Mouse (Mus musculus): ENCODE results near the gene Gm4881.

Gm4881 gene

GRCm38 (mm10) chr7:24969805-24970204, 25.5 kb upstream of the Gm4881 start:
- CTCF ChIA-PET, result interaction anchor here in 3 of 4 experiments (0.6 to 1.8 kb wide), 4 partner anchors 117 to 307 kb away, joined by 4 to 6 read pairs (median 4); no protein-coding TSS in a partner anchor
- POLR2A ChIA-PET, result interaction anchor here in 1 of 4 experiments (1.1 to 1.4 kb wide), 2 partner anchors 80 to 117 kb away, joined by 3 read pairs; no protein-coding TSS in a partner anchor

- CTCF ChIA-PET, result interaction anchor here (0.6 to 1.8 kb wide), 12 partner anchors 11 to 533 kb away, joined by 3 to 10 read pairs (median 4); partner anchors contain the start of gene Arhgef1 (in 1 of the 4)
- POLR2A ChIA-PET, result interaction anchor here in 3 of 4 experiments (0.6 to 1.4 kb wide), 6 partner anchors 78 to 436 kb away, joined by 3 to 5 read pairs (median 3); no protein-coding TSS in a partner anchor
These were observed 24.2 kb upstream of the Gm4881 start for GRCm38 (mm10) chr7:24968463-24968862.

GRCm38 (mm10) chr7:24967966-24968365, 23.7 kb upstream of the Gm4881 start:
- POLR2A ChIA-PET, result interaction anchor here in 3 of 4 experiments (0.6 to 1.0 kb wide), 5 partner anchors 77 to 435 kb away, joined by 3 to 5 read pairs (median 3); no protein-coding TSS in a partner anchor

GRCm38 (mm10) chr7:24964897-24965535, 20.7 kb upstream of the Gm4881 start:
- ChIA-PET CTCF (interaction anchor here (0.5 to 3.3 kb wide), 106 partner anchors 9 to 1541 kb away, joined by 3 to 30 read pairs (median 5); partner anchors contain the start of genes Cic (in 1 of the 4), Dmrtc2 (in 1 of the 4), Lypd3 (in 1 of the 4) and Lypd4 (in 1 of the 4)), POLR2A (interaction anchor here (0.5 to 2.3 kb wide), 28 partner anchors 10 to 815 kb away, joined by 3 to 19 read pairs (median 4); partner anchors contain the start of genes Rps19 (in 2 of the 4), Arhgef1 (in 1 of the 4), Dmrtc2 (in 1 of the 4) and Lypd4 (in 1 of the 4))

More at GRCm38 (mm10) chr7:24967966-24968365, 23.7 kb upstream of the Gm4881 start:
- CTCF ChIA-PET, result interaction anchor here (0.6 to 1.7 kb wide), 8 partner anchors 10 to 150 kb away, joined by 3 to 10 read pairs (median 3); no protein-coding TSS in a partner anchor

- ChIA-PET CTCF (interaction anchor here in 3 of 4 experiments (0.6 to 3.3 kb wide), 15 partner anchors 9 to 463 kb away, joined by 3 to 30 read pairs (median 5); no protein-coding TSS in a partner anchor), POLR2A (interaction anchor here in 2 of 4 experiments (1.3 to 2.1 kb wide), 4 partner anchors 78 to 124 kb away, joined by 3 to 8 read pairs (median 7); partner anchors contain the start of gene Rps19 (in 2 of the 2))
These were observed 20.0 kb upstream of the Gm4881 start for GRCm38 (mm10) chr7:24964288-24964687.

GRCm38 (mm10) chr7:24955226-24955625, 10.9 kb upstream of the Gm4881 start:
- POLR2A ChIA-PET, result interaction anchor here (0.5 to 2.1 kb wide), 10 partner anchors 18 to 150 kb away, joined by 3 to 14 read pairs (median 4); partner anchors contain the start of gene Rabac1 (in 1 of the 4)
- CTCF ChIA-PET, result interaction anchor here in 3 of 4 experiments (0.8 to 2.5 kb wide), 7 partner anchors 10 to 138 kb away, joined by 4 to 15 read pairs (median 4); partner anchors contain the start of genes Rabac1 (in 1 of the 3) and Rps19 (in 1 of the 3)

GRCm38 (mm10) chr7:24954450-24954849, 10.2 kb upstream of the Gm4881 start:
- ChIA-PET CTCF (interaction anchor here in 3 of 4 experiments (0.6 to 2.5 kb wide), 12 partner anchors 11 to 592 kb away, joined by 3 to 15 read pairs (median 4); partner anchors contain the start of genes Rabac1 (in 1 of the 3) and Rps19 (in 1 of the 3)), POLR2A (interaction anchor here in 3 of 4 experiments (0.5 to 2.1 kb wide), 12 partner anchors 18 to 316 kb away, joined by 3 to 14 read pairs (median 4); partner anchors contain the start of gene Rabac1 (in 2 of the 3))

- CTCF ChIA-PET, result interaction anchor here in 3 of 4 experiments (0.6 to 2.5 kb wide), 6 partner anchors 11 to 592 kb away, joined by 3 to 15 read pairs (median 4); no protein-coding TSS in a partner anchor
- POLR2A ChIA-PET, result interaction anchor here in 3 of 4 experiments (0.6 to 2.1 kb wide), 9 partner anchors 18 to 74 kb away, joined by 3 to 14 read pairs (median 4); partner anchors contain the start of genes Rabac1 (in 2 of the 3) and Rps19 (in 1 of the 3)
These were observed 9.7 kb upstream of the Gm4881 start for GRCm38 (mm10) chr7:24953966-24954365.

GRCm38 (mm10) chr7:24949958-24950623, 5.8 kb upstream of the Gm4881 start:
- CTCF ChIA-PET, result interaction anchor here (0.5 to 2.9 kb wide), 57 partner anchors 8 to 1565 kb away, joined by 3 to 21 read pairs (median 4); partner anchors contain the start of genes Rabac1 (in 2 of the 4), Rps19 (in 2 of the 4), Dmrtc2 (in 1 of the 4) and Lypd4 (in 1 of the 4)
- POLR2A ChIA-PET, result interaction anchor here (0.6 to 5.4 kb wide), 27 partner anchors 8 to 110 kb away, joined by 3 to 70 read pairs (median 5); partner anchors contain the start of genes Rps19 (in 2 of the 4), Arhgef1 (in 1 of the 4) and Rabac1 (in 1 of the 4)

GRCm38 (mm10) chr7:24948774-24949173, 4.5 kb upstream of the Gm4881 start:
- CTCF ChIA-PET, result interaction anchor here in 3 of 4 experiments (0.6 to 2.8 kb wide), 7 partner anchors 16 to 442 kb away, joined by 3 to 21 read pairs (median 12); partner anchors contain the start of genes Rabac1 (in 1 of the 3) and Zfp428 (in 1 of the 3)
- POLR2A ChIA-PET, result interaction anchor here in 3 of 4 experiments (1.2 to 5.4 kb wide), 13 partner anchors 8 to 128 kb away, joined by 3 to 70 read pairs (median 8); partner anchors contain the start of genes Rabac1 (in 1 of the 3) and Rps19 (in 1 of the 3)

GRCm38 (mm10) chr7:24947316-24948048, 3.2 kb upstream of the Gm4881 start:
- ChIA-PET CTCF (interaction anchor here (0.5 to 1.8 kb wide), 14 partner anchors 11 to 563 kb away, joined by 3 to 6 read pairs (median 4); partner anchors contain the start of gene Rabac1 (in 1 of the 4)), POLR2A (interaction anchor here (0.5 to 5.4 kb wide), 24 partner anchors 16 to 1661 kb away, joined by 3 to 70 read pairs (median 4); partner anchors contain the start of genes Rps19 (in 2 of the 4), Dmrtc2 (in 1 of the 4) and Lypd4 (in 1 of the 4))

- ChIA-PET CTCF (interaction anchor here in 3 of 4 experiments (0.6 to 0.8 kb wide), 4 partner anchors 22 to 281 kb away, joined by 3 to 12 read pairs (median 4); no protein-coding TSS in a partner anchor), POLR2A (interaction anchor here in 2 of 4 experiments (0.7 to 3.8 kb wide), 8 partner anchors 36 to 74 kb away, joined by 3 to 14 read pairs (median 4); partner anchors contain the start of genes Dmrtc2 (in 1 of the 2), Lypd4 (in 1 of the 2) and Rps19 (in 1 of the 2))
These were observed 653 bp downstream of the Gm4881 start for GRCm38 (mm10) chr7:24943641-24944040.

- CTCF ChIA-PET, result interaction anchor here in 1 of 4 experiments (0.6 kb wide), 1 partner anchor 19 kb away, joined by 3 read pairs; no protein-coding TSS in a partner anchor
- POLR2A ChIA-PET, result interaction anchor here in 1 of 4 experiments (0.7 to 1.8 kb wide), 2 partner anchors 17 to 21 kb away, joined by 3 to 5 read pairs; no protein-coding TSS in a partner anchor
These were observed 12.6 kb downstream of the Gm4881 start for GRCm38 (mm10) chr7:24931651-24932050.

- ChIA-PET POLR2A (interaction anchor here in 2 of 4 experiments (0.5 to 1.3 kb wide), 3 partner anchors 10 to 39 kb away, joined by 3 to 7 read pairs (median 3); no protein-coding TSS in a partner anchor), CTCF (interaction anchor here in 2 of 4 experiments (0.6 kb wide), 2 partner anchors 35 to 454 kb away, joined by 3 to 17 read pairs; no protein-coding TSS in a partner anchor)
These were observed 13.8 kb downstream of the Gm4881 start for GRCm38 (mm10) chr7:24930475-24930874.

- ChIA-PET CTCF (interaction anchor here in 1 of 4 experiments (1.0 to 1.3 kb wide), 3 partner anchors 15 to 46 kb away, joined by 3 to 5 read pairs (median 4); no protein-coding TSS in a partner anchor), POLR2A (interaction anchor here in 3 of 4 experiments (0.6 to 2.6 kb wide), 8 partner anchors 13 to 53 kb away, joined by 3 to 9 read pairs (median 5); partner anchors contain the start of genes Rabac1 (in 1 of the 3) and Rps19 (in 1 of the 3))
These were observed 24.6 kb downstream of the Gm4881 start for GRCm38 (mm10) chr7:24919728-24920127.

Measured in embryonic stem cell, embryonic (primary cell).